Mouse (Mus musculus) kidney, adult 2 months (tissue): ENCODE results near the gene Tpp2.

ENCODE experiments used
- CTCF ChIP-seq: fragments of 200-500 bp; conservative IDR thresholded peaks from 2 replicates; pipeline ENCODE4 v1.5.1; 2011; ENCODE audit warnings: low read depth, mild to moderate bottlenecking, control low read depth, low read length, moderate library complexity, mixed read lengths; ENCODE audit not compliant: insufficient read depth, insufficient read length
- POLR2A ChIP-seq: fragments of 200-500 bp; IDR thresholded peaks from one replicate; pipeline ENCODE4 v1.6.1; 2011; ENCODE audit warnings: low read depth, low read length, control low read depth

GRCm38 (mm10) chr1:43895742-43896141 lies 37.7 kb upstream of the Tpp2 start:
- no peak for TF ChIP-seq POLR2A
- TF ChIP-seq CTCF = no peak
